Mouse (Mus musculus) kidney, embryonic 15.5 days (tissue): ENCODE measurements around the gene Ss18l1. TPM values are rescaled to one million over a fixed set of nuclear protein-coding genes. Genes with fewer than 3 reads are reported as not detected.

ENCODE experiments used
- ATAC-seq: fragments of 200-750 bp; cut with Nextera tagmentation; replicated peaks from 2 replicates; pipeline ENCODE4 v1.8.0; 2017; ENCODE audit warnings: moderate TSS enrichment; ENCODE audit not compliant: low FRiP score
- H3K27ac ChIP-seq: fragments of 300-500 bp; sonication (generic); 2 replicates; pipeline ENCODE4 v1.5.1; 2015; ENCODE audit warnings: mild to moderate bottlenecking, inconsistent platforms
- H3K27me3 ChIP-seq: fragments of 300-500 bp; sonication (generic); 2 replicates; pipeline ENCODE4 v1.6.1; 2015; ENCODE audit warnings: inconsistent platforms
- H3K36me3 ChIP-seq: fragments of 300-500 bp; sonication (generic); 2 replicates; pipeline ENCODE4 v1.6.1; 2015; ENCODE audit warnings: inconsistent platforms
- H3K4me1 ChIP-seq: fragments of 300-500 bp; sonication (generic); 2 replicates; pipeline ENCODE4 v1.6.1; 2015; ENCODE audit warnings: inconsistent platforms
- H3K4me2 ChIP-seq: fragments of 300-500 bp; sonication (generic); 2 replicates; pipeline ENCODE4 v1.6.1; 2015; ENCODE audit warnings: moderate library complexity, mild to moderate bottlenecking, inconsistent platforms
- H3K4me3 ChIP-seq: fragments of 300-500 bp; sonication (generic); replicated peaks from 2 replicates; pipeline ENCODE4 v1.5.1; 2015; ENCODE audit warnings: mild to moderate bottlenecking, inconsistent platforms
- H3K9ac ChIP-seq: fragments of 300-500 bp; sonication (generic); 2 replicates; pipeline ENCODE4 v1.6.1; 2015; ENCODE audit warnings: mild to moderate bottlenecking, inconsistent platforms
- H3K9me3 ChIP-seq: fragments of 300-500 bp; sonication (generic); replicated peaks from 2 replicates; pipeline ENCODE4 v1.6.1; 2016; ENCODE audit warnings: inconsistent platforms
- WGBS: fragments of 180-500 bp; shearing (Covaris S2); methylation state at CpG from one replicate; pipeline ENCODE4 v1.1.7; 2015; ENCODE audit warnings: mixed read lengths; 5-methylcytosine and 5-hydroxymethylcytosine counted together
- polyA plus RNA-seq: library from polyadenylated mRNA; unstranded; fragments of >200 nt; fragmentation: Nextera tagmentation; extraction: Ambion mirVana; gene quantifications from 2 replicates; pipeline ENCODE4 v1.2.1, GENCODE M21; 2015

Ss18l1 gene
- polyA plus RNA-seq, 1 experiment from 2014 or later = 6.4 TPM

GRCm38 (mm10) chr2:180097585-180097984 lies 55.3 kb downstream of the Ss18l1 start:
- Histone ChIP-seq H3K27ac (no peak overlapping the region), H3K4me1 (peaks cover 6% of the 10 kb centered on the region; the same call in 1 of the 2 replicates), H3K4me3 (no peak overlapping the region), H3K36me3 (no peaks in the 10 kb centered on the region), H3K9me3 (no peaks in the 10 kb centered on the region), H3K27me3 (peaks cover 63% of the 10 kb centered on the region), H3K9ac (no peak overlapping the region), H3K4me2 (no peak overlapping the region)
- no peak for ATAC-seq
- 40% methylated on average over 3 of the region's 3 CpGs for whole genome bisulfite sequencing

DNA sequence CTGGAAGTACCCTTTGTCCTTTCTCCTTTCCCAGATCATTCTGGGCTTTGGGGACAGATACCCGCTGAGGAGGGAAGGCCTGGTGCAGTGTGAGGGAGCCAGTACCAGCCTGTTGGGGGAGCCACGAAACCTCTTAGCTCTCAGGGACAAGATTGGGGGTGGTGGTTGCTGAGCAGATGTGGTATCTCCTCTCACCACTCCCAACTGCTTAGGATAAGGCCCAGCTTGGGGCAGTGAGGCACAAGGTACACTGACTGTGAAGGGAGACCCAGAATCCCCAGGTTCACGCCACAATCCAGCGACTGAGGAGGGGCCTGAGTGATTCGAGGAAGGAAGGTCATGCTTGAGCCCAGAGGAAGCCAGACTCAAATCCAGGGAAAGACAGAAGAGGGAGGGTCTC lies 55.9 kb downstream of the Ss18l1 start:
- peaks cover 69% of the 10 kb centered on the region for H3K27me3 ChIP-seq

GRCm38 (mm10) chr2:180099529-180099928 lies 57.2 kb downstream of the Ss18l1 start:
- ATAC-seq = no peak
- no peak overlapping the region for H3K9ac ChIP-seq
- no peak overlapping the region for H3K27ac ChIP-seq
- H3K4me2 ChIP-seq = peak overlapping the region; percentile 32
- H3K4me1 ChIP-seq = peaks cover 23% of the 10 kb centered on the region
- no peak overlapping the region for H3K4me3 ChIP-seq
- H3K36me3 ChIP-seq = no peaks in the 10 kb centered on the region
- H3K9me3 ChIP-seq = no peaks in the 10 kb centered on the region
- peaks cover 82% of the 10 kb centered on the region for H3K27me3 ChIP-seq
- WGBS = 5% methylated on average over 15 of the region's 15 CpGs

More for the DNA sequence above, 55.9 kb downstream of the Ss18l1 start:
- ATAC-seq = no peak
- no peak overlapping the region for H3K27ac ChIP-seq
- H3K4me1 ChIP-seq = peaks cover 10% of the 10 kb centered on the region
- no peak overlapping the region for H3K4me2 ChIP-seq
- H3K36me3 ChIP-seq = no peaks in the 10 kb centered on the region
- no peak overlapping the region for H3K9ac ChIP-seq
- no peak overlapping the region for H3K4me3 ChIP-seq
- 46% methylated on average over 5 of the region's 5 CpGs for WGBS
- H3K9me3 ChIP-seq = no peaks in the 10 kb centered on the region

DNA sequence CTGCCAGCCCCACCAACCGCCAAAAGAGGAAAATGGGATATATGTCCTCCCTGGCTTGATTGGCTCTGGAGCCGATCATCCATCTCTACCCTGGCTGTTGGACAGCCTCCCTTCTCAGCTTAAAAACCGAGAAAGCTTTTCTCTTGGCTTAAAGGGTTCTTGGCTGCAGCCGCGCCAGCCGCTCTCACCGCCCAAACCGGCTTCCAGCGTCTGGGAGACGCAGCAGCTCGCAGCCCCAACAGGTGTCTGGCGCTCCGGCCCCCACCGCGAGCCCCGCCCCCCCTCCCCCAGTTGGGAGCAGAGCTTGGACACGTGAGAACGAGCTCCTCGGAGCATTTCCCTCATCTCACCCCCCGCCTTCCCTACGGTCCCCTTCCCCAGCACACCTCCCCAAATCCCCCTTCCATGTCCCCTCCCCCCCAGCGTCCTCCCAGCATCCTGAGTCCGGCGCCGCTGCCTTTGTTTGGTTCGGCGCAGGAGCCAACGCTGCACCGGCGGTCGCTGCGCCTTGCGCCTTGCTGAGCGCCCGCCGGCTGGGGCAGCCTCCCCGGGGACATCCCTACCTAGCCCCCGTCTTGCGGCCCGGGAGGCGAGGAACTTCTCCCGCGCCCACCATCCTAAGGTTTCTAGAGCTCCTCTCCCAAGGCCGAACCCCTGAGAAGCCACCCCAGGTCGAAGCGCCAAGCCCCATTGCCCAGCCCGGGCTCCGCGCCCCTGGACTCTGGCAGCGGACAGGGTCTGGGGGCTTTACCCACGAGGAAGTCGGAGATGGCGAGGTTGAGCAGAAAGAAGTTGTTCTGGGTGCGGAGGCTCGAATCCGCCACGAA lies 61.1 kb downstream of the Ss18l1 start:
- Histone ChIP-seq H3K9me3 (no peaks in the 10 kb centered on the region), H3K27ac (no peak overlapping the region), H3K4me3 (peak overlapping the region; percentile 55), H3K4me2 (peak overlapping the region; percentile 99), H3K27me3 (peaks cover 77% of the 10 kb centered on the region), H3K4me1 (peaks cover 29% of the 10 kb centered on the region), H3K36me3 (no peaks in the 10 kb centered on the region), H3K9ac (0 out of 2 replicates have a peak overlapping the region, but pooled peaks have one; percentile 17)
- WGBS = 1% methylated on average over 50 of the region's 57 CpGs
- ATAC-seq = no peak

DNA sequence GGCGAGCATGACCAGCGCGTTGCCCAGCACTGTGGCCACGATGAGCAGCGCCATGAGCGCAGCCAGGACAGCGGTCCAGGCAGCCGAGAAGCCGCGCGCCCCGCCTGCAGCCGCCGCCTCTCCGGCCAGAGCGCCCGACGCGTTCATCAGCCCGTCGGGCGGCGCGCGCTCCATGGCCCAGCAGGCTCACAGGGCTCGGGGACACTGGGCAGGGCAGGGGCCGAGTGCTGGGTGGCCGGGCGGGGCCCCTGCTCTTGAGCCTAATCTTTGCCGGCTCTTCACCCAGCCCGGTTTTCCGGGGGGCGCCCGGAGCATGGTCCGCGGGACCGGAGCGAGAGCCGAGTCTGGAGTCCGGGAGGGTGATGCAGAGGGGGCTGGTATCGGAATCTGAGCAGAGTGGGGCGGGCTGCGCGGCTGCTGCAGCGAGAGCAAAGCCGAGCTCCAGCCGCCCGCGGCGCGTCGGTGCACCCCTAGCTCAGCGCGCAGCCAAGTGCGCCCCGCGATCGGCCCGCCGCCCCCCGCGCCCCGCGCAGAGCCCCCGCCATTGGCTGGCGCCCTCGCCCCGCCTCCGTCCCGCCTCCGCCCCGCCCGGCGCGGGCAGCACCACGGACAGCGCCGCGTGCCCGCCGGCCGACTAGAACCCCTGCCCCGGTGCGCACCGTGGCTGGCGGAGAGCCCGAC lies 61.8 kb downstream of the Ss18l1 start, which contains the start of gene Hrh3:
Hrh3 (minus strand) TSS at position 511 of the 681 bp plus-strand sequence.
- peak within 1 kb of the TSS; percentile 17; the same call in 1 of the 2 replicates for H3K9ac ChIP-seq
- H3K27me3 ChIP-seq = peaks cover 69% of the 10 kb centered on the region
- H3K4me2 ChIP-seq = peak within 1 kb of the TSS; percentile 99
- no peak within 1 kb of the TSS for H3K27ac ChIP-seq
- no peaks in the 10 kb centered on the region for H3K9me3 ChIP-seq
- peak within 1 kb of the TSS; percentile 55 for H3K4me3 ChIP-seq
- 1% methylated on average over 84 of the region's 87 CpGs for WGBS
- no peaks in the 10 kb centered on the region for H3K36me3 ChIP-seq
- peak; percentile 84 for ATAC-seq
- peaks cover 29% of the 10 kb centered on the region for H3K4me1 ChIP-seq

DNA sequence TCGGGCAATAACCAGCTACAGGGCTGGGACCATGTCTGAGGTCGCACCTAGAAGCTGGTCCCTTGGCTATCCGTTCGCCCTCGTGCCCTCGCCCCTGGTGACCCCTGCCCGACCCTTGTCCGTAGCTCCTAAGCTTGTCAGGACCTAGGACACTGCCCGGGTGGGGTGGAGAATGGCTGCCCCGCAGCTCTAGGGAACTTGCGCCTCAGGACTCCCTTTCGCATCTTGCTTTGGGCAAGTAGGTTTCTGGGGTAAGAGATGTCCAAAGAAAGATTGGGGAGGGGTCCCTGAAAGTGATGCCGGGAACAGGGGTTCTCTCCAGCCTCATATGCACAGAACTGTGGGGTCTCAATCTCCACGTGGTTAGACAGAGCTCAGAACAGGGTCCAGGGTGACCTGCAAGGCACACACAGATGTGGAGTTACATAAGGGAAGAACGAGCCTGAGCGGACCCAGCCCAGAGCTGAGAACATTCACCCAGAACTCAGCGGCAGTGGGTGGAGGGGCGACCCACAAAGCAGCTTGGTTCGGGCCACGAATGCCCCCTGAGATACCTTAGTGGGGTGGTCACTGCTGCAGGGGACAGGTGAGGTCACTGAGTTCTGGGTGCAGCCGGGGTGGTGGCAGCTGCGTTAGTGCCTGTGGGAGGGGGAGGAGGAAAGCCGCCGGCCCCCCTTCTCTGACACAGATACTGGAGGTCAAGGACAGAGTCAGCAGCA lies 62.5 kb downstream of the Ss18l1 start:
- no peak overlapping the region for H3K27ac ChIP-seq
- peaks cover 62% of the 10 kb centered on the region for H3K27me3 ChIP-seq
- peak overlapping the region; percentile 55 for H3K4me3 ChIP-seq
- H3K9ac ChIP-seq = no peak overlapping the region
- 10% methylated on average over 24 of the region's 24 CpGs for WGBS
- ATAC-seq = no peak; the same call in 1 of the 2 replicates
- H3K36me3 ChIP-seq = no peaks in the 10 kb centered on the region
- H3K4me2 ChIP-seq = peak overlapping the region; percentile 99
- H3K4me1 ChIP-seq = peaks cover 25% of the 10 kb centered on the region
- no peaks in the 10 kb centered on the region for H3K9me3 ChIP-seq

DNA sequence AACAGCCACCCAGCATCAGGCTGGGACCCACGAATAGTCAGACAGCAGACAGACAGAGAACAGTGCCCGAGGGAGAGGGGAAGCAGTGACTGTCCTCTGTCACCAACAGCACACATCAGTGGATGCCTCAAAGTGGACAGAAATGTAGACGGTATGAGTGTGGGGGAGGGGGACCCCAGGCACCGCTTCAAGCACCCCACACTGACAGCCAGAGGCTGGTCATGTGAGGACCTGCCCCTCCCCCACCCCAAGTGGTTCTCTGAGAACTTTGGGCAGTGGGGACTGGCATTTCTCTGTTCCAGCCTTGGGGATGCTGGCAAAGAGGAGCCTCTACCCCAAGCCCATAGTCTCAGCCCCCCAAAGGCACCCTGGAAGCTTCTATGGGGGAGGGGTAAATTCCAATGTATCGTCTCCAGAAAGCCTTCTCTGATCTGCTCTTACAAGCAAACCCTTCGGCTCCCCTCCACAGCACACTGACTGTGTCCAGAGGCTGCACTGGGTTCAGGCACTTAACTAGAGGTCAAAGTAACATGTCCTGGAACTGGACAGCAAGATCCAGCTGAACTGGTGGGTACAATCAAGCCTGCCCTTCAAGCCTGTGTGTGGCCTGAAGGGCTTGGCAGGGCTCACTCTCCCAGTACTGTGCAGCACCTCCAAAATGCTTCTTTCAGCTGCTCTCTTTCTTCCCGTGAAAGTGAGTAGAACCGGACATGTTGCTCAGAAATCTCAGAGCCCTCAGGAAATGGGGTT lies 63.3 kb downstream of the Ss18l1 start:
- Histone ChIP-seq H3K27ac (no peak overlapping the region), H3K36me3 (no peaks in the 10 kb centered on the region), H3K9ac (no peak overlapping the region), H3K4me2 (no peak overlapping the region), H3K4me3 (no peak overlapping the region), H3K27me3 (peaks cover 54% of the 10 kb centered on the region), H3K9me3 (no peaks in the 10 kb centered on the region), H3K4me1 (peaks cover 23% of the 10 kb centered on the region)
- ATAC-seq = no peak
- WGBS = 27% methylated on average over 8 of the region's 8 CpGs

DNA sequence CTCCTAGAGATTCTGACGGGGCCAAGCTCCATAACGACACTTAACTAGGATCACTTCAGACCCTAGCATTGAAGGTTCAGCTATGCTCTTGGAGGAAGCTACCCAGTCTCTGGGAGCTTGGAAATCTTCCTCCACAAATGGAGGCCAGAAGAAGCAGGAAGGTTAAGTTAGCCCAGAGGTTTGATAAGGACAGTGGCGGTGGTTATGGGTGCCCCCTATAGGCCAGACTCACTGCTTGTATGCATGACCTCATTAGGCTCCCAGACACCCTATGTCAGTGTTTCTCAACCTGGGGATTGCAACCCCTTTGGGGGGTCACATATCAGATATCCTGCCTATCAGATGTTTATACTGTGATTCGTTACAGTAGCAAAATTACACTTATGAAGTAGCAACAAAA lies 64.8 kb downstream of the Ss18l1 start:
- no peak for ATAC-seq
- Histone ChIP-seq H3K36me3 (no peaks in the 10 kb centered on the region), H3K4me3 (no peak overlapping the region), H3K9me3 (no peaks in the 10 kb centered on the region), H3K4me1 (peaks cover 23% of the 10 kb centered on the region), H3K27me3 (peaks cover 40% of the 10 kb centered on the region), H3K9ac (no peak overlapping the region), H3K4me2 (no peak overlapping the region), H3K27ac (no peak overlapping the region)
- WGBS = 69% methylated on average over 4 of the region's 4 CpGs

GRCm38 (mm10) chr2:180108285-180108684 lies 66.0 kb downstream of the Ss18l1 start:
- ATAC-seq = no peak
- Histone ChIP-seq H3K36me3 (no peaks in the 10 kb centered on the region), H3K4me3 (no peak overlapping the region), H3K9me3 (no peaks in the 10 kb centered on the region), H3K4me2 (no peak overlapping the region), H3K27ac (no peak overlapping the region), H3K4me1 (peaks cover 18% of the 10 kb centered on the region), H3K9ac (no peak overlapping the region), H3K27me3 (peaks cover 28% of the 10 kb centered on the region)
- 50% methylated on average over 6 of the region's 6 CpGs for WGBS

DNA sequence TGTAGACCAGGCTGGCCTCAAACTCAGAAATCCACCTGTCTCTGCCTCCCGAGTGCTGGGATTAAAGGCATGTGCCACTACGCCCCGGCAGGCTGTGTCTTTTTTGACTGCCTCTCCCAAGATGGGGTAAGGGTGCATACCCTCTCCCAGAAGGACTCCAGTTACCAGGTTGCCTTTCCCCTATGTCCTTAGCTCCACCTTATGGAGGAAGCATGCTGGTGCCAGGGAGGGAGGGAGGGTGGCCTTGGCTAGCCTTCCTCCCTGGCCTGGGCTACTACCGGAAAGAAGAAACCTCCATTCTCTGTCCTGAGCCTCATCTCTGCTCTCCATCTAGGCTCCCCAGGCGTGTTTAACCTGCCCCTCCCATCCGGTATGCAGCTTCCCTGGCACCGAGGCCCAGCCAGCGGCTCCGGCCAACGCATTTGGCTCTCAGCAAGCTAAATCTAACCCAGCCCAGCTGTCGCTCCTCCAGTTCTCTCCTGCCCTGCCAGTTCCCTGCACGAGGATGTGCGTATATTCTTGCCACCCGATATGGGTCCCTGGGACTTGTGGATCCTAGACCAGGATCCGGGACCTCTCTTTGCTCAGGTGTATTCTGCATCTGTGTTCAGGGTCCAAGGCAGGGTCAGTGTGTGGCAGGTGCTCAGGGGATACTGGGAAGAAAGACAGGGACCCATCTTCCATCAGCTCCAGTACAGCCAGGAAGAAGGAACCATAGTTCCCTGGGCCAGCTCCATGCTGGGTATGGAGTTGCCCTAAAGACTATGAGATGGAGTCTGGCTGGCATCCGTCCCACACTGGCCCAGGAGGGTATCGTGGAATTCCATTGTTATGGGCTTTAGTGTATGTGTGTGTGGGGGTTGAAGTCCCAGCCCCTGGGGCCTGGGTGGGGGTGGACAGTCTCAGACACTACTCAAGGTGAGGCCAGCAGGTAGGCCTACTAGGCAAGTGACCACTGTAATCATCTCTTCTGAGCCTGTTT lies 71.9 kb downstream of the Ss18l1 start:
- Histone ChIP-seq H3K4me1 (peaks cover 40% of the 10 kb centered on the region), H3K4me3 (no peak overlapping the region), H3K4me2 (no peak overlapping the region), H3K9me3 (no peaks in the 10 kb centered on the region), H3K27me3 (peaks cover 9% of the 10 kb centered on the region; the same call in 1 of the 2 replicates), H3K36me3 (no peaks in the 10 kb centered on the region), H3K27ac (no peak overlapping the region), H3K9ac (no peak overlapping the region)
- ATAC-seq = no peak
- WGBS = 57% methylated on average over 17 of the region's 17 CpGs
